Mouse (Mus musculus) kidney, adult 8-10 months (tissue): ENCODE results near the gene Atp13a2.
A peak's percentile ranks its signal among the peaks of the same experiment; 100 is the strongest.

ENCODE experiments used
- DNase-seq, 2 experiments: peaks; one replicate each; pipeline ENCODE4 v3.0.0; 2022

The Atp13a2 gene

DNA sequence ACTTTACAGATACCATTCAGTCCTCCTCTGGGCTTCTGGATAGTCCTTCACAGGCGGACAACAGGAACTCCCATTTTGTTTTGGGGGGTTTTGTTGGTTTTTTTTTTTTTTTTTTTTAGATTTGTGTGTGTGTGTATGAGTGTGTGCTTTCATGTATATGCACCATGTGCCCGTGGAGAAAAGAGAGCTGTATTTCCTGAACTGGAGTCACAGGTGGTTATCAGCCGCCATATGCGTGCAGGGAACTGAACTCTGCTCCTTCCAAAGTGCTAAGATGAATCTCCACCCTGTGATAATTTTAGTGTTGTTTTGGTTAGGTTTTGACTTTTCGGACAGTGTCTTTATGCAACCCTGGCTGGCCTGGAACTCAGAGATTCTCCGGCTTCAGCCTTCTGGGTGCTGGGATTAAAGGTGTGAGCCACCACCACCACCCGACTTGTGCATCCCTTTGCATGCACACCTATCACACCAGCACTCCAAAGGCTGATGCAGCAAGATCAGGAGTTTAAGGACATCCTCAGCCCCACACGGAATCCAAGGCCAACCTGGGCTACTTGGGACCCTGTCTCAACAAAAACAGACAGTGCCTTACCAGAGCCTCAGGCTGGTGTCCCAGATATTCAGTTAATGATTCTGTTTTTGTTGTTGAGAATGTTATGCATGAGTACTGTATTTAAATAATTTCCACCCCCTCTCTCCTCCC is 24.3 kb upstream of the Atp13a2 start:
- DNase-seq, result peak in 1 of 2 experiments; percentile 30

DNA sequence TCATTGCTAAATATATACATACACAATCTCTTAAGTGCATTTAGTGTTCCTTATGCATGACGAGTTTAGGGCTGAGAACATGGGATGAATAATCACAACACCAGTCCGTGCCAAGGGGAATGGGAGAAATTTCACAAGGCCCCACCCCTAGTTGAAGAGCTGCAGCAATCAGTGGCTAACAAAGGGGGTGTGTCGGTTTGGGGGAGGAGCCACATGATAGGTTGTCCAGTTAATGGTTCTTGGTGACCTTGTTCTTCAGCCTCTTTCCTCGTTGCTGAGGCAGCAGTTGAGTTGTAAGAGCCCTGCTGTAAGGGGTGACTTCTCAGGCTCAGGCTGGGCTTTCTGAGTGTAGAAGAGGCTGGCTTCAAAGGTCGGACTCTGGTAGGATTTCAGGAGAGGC is 23.7 kb upstream of the Atp13a2 start:
- peak; percentile 95 to 97 for DNase-seq

DNA sequence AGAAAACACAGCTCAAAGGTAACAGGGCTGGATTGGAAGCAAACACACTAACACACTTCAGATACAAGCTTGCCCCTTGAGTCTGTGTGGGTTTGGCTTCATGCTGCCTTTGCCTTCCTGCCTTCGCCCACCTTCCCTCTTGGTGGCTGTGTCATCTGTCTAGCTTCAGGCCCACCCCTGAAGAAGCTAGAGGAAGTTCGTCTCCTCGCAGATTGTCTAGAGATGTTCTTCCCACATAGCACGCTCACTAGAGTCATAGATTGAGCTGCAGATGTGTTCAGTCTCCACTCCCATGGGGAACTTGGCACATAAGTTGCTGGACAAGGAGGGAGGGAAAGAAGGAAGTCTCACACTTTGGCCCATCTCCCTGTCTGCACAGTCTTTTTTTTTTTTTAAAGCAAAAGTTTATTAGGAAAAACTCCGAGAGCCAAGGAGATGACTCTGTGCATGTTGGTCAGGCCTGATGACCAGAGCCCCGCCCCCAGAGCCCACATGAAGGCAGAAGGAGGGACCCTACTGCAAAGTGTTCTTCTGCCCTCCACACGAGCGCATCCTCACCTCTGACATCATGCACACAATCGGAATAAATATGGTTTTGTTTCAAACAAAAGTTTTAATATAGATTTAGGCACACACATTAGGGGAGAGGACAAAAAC is 22.6 kb upstream of the Atp13a2 start:
- no peak for DNase-seq

DNA sequence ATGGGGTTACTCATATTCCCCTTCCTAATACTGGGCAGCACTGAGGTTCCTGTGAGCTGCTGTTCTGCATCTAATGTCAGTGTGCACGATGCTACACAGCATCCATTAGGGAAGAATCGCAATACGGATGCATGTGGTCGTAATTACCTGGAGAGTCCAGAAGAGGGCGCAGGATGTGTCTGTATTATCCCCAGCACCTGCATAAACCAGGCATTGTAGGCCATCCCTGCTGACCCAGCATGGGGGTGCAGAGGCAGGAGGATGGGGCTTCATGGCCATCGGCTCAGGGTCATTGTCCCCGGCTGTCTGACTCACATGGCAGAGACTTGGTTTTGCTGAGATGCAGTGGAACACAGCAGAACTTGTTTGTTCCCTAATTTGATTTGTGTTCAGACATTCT is 22.1 kb upstream of the Atp13a2 start:
- peak; percentile 69 to 81 for DNase-seq

DNA sequence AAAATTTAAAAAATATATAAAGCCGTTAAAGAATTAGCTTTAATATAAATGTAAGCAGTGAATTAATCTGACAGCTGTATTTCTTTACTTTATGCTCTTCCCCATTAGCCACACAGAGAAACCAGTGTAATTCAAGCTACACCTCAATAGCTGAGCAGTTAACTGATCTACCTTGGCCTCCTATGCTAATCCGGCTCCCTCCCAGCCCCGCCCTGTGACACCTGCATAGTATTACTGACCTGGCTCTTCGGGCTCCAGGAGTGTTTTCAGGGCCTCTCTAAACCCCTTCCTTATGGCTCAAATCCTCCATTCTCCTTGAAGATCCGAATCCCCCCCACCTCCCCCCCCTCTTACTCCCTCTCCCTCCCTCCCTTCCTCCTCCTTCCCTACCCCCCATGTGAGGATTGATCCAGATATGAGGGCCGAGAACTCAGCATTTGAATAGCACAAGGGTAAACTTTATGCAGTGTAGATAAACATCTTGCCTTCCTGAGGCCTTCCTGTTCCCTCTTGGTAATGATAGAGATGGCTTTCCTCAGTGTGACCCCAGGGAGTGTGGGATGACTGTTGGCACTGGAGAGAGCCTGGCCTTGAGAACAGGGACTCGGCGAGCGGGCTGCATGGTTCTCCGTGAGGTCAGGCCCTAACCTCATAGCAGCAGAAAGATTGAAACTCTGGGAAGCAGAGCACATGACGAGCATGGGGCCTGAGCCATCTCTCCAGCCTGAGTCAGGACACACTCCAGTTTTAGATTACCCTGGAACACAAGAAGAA is 19.1 kb upstream of the Atp13a2 start:
- DNase-seq, result no peak

DNA sequence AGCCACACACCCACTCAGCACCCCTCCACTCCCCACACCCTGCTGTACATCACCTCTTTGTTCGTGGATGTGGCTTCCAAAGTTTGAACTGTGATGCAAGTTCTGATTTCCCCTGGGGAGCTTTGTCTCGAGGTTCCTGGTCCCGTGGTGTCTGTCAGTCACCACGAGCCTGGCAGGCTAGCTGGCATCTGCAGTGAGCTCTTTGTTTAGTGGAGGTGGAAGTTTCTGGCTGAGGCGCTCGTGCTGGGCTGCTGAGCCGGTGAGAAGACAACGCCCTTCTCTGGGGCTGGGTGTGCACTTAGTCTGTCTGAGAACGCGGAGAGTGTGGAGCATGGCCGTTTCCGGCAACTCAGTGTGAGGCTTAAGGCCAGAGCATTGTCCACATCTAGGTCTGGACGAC is 15.0 kb upstream of the Atp13a2 start:
- no peak for DNase-seq

DNA sequence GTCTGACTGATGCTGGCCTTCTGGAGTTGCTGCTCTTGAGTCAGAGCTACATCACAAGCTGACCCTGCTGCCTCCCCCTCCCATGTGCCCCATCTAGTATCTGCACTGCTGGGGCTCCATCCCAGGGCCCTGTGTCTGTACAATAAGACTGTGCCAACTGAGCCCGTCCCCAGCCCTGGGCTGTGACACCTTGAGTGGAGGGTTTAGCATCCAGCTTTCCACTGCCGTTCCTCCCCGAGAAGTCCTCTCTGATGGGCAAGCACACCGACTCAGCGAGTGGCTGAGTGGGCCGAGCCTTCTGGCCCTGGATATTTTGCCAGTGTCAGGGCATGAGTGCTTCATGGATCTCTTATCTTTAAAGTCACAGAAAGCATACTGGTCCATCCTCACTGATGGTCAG is 12.3 kb upstream of the Atp13a2 start:
- no peak for DNase-seq

DNA sequence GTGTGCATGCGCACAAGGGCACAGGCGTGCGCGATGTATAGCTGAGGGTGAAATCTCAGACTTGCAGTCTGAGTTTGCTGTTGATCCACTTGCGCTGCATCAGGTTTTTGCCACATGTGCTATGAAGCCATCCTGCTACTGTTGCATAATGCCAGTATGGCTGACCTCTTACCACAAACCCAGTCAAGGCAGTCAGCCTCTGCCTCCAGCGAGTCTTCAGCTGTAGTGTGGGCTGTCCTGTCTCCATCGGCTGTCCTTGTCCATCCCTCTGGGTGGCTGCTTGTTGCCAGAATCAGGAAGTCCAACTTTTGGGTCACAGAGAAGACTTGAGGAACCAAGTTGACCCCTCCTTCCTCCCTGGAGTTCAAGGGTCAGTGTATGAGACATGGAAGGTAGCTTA is 11.3 kb upstream of the Atp13a2 start:
- no peak for DNase-seq

DNA sequence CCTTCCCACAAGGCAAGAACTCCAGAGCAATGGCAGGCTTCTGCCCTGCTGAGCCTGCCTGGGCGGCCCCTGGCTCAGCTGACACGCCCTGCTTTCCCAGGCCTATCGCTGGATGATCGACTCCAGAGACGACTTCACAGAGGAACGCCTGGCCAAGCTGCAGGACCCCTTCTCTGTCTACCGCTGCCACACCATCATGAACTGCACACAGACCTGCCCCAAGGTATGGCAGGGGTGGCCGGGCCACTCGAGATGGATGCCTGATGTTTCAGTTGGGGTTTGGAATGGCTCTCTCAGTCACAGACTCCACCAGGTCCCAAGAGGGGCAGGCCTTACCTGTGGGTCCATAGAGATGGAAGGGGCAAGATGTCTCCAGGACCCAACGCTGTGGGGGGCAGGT is 9.4 kb upstream of the Atp13a2 start:
- no peak for DNase-seq

DNA sequence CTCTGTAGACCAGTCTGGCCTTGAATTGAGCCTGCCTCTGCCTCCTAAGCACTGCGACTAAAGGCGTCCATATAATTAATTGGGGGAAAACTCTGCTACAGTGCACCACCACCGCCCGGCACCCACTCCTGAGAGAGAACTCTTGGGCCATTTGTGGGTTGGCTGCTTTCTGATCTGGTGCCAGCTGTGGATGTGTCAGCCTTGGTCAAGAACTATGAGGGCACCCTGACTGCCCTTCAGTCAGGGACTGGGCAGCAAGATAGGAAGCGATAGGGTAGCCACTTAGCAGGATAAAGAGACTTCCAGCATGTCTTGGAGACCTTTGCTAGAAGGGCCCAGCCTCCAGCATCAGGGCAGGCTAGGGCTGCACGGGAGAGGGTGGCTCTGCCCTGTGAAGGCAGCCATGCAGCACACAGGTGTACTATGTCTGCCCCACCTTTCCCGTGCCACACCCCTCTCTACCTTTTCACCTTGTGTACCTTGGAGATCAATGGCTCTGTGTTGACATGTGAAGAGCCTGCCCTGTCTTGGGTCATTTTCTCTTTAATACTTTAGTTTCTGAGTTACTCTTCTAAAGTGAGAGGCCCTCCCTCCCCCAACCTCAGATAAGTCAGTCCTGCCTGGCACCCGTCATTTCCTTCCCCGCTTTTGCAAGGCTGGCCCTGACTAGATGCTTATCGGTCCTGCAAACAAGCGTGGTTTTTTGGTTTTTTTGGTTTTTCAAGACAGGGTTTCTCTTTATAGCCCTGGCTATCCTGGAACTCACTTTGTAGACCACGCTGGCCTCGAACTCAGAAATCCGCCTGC is 8.6 kb upstream of the Atp13a2 start:
- DNase-seq, result no peak

DNA sequence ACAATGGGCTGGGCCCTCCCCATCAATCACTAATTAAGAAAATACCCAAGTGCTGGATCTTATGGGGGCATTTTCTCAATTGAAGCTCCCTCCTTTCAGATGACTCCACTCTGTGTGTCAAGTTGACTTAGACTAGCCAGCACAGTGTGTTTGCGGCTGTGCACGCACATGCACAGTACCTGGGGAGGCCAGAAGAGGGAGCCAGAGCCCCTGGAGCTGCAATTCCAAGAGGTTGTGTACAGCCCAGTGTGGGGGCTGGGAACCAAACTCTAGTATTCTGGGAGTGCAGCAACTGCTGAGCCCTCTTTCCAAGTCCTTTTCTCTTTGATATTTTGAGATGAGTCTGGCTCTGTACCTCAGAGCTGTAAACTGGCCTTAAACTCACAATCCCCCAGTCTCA is 5.1 kb upstream of the Atp13a2 start:
- no peak for DNase-seq

DNA sequence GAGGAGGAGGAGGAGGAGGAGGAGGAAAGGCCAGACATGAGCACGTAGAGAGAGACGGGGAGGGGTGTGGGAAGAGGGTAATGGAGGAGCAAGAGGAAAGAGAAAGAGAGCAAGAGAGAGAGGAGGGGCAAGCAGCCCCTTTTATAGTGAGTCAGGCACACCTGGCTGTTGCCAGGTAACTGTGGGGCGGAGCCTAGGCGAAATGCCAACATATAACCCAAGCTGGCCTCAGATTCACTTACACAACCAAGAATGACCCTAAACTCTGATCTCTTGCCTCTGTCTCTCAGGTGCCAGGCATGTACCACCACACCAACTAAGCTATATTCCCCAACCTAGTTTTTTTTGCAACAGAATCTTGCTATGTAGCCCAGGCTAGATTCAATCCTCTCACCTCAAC is 3.9 kb upstream of the Atp13a2 start:
- peak in 1 of 2 experiments; percentile 36 for DNase-seq

DNA sequence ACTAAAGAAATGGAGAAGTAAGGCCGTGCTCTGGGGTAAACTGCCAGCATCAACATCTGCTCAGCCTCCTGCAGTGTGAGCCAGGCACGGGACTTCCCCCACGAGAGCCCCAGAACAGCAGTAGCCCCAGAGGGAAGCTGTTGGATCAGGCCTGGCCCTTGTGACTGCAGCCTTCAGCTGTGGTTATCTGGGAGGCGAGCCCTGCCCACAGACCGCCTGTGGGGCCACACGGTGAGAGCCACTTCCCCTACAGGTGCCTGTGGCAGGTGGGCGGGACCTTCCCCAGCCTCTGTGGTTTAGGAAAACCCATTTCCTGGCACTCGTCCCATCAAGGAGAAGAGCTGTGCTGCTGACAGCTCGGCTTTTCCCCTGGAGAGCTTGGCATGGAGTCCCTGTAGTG is 3.2 kb upstream of the Atp13a2 start:
- peak in 1 of 2 experiments; percentile 30 for DNase-seq

DNA sequence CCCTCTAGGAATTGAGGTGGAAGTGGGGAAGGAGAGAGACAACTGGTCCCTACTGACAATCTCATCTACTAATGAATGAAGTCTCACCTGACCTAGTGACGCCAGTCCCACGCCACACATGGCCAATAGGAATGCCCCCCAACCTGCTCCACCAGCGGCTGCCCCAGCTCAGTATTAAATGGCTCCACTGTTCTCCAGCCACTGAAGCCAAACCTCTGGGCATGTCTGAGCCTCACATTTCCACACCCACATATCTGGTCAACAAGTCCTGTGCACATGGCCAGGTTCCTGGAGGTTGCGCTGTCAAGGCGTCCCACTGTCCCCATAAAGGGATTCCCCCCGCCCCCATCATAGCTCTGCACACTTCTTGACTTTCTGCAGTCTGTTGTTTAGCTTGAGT is 2.1 kb upstream of the Atp13a2 start:
- no peak for DNase-seq

DNA sequence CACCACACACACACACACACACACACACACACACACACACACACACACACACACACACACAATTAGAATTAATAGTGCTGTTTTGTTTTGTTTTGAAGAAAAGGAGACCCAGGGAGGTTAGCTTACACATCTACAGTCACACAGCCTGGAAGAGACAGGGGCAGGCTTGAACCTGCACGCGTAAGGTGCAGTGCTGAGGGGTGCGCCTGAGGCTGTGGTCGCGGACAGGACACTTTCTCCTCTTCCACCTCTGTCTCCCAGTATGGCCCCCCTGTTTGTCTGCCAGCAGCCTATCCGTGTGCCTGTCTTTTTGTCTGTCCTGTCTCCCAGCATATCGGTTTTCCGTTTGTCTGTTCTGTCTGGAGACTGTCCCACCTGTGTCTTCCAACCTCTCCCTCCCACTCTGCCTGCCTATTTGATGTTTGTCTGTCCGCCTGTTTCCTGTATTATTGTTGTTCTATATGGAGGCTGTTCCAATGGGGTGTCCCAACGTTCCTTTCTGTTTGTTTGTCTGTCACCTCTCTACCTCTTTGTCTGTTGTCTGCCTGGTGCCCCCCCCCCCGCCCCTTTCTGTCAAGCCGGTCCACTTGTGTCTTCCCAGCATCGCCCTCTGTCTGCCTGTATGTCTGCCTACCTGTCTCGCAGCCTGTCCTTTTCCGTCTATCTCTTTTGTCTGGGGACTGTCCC is 506 bp upstream of the Atp13a2 start:
- DNase-seq, result no peak

DNA sequence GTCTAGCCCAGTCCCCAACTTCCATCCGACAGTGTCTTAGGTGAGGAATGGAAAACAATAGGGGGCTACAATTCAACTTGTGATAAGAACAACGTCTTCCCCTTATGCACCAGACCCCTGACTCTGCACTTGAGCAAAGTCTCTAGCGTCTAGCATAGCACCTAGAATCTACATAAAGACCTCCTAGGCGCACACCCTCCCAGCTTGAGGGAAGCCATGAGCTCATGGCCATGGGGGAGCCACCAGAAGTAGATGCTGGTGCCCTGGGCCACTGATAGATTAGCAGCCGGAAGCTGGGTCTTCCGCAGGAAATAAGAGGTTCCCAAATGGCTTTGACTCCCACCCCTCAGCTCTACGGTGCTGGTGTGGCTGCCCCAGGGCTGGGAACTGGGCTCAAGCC is 803 bp downstream of the Atp13a2 start:
- DNase-seq, result no peak

DNA sequence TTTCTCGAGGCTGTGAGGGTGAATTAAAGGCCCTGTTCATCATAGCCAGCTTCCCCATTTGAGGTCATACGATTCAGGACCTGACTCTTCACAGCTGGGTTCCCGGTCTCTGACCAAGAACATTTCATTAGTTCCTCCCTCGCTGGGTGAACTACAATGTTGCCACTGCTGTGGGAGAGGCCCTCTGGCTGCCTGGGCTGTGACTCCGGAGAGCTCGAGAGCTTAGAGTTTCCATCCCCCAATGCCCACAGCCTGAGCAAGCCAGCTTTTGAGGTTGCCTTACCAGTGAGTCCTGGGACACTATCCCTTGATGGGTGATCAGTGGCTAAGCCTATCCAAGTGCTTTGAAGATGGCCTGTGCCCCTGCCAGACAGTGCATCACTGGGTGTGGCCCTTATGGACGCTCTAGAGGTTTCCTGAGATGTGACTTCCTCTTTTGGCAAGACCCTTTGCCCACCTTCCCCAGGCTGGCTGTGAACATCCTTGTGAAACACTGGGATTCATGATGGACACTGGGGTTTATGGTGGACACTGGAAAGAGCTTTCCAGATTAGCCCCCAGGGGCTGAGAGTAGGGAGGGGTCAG is 2.1 kb downstream of the Atp13a2 start:
- DNase-seq, result no peak

DNA sequence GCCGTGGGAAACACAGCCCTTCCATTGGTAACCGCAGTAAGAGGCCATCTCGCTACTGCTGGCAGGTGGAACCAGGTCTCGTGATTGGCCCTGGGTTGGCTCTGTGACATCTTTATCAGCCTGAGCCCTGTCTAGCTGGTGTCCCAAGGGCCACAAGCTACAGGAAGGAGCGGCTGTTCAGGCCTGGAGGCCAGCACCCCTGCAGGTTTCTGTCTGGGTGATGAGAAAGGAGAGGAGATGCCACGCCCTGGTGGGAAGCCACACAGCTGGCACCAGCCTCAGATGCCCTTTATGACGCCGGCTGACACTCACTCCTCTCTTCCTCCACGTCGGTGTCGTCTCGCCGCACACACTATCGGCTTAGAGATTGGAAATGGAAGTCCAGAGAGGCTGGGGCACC is 2.8 kb downstream of the Atp13a2 start:
- no peak for DNase-seq

DNA sequence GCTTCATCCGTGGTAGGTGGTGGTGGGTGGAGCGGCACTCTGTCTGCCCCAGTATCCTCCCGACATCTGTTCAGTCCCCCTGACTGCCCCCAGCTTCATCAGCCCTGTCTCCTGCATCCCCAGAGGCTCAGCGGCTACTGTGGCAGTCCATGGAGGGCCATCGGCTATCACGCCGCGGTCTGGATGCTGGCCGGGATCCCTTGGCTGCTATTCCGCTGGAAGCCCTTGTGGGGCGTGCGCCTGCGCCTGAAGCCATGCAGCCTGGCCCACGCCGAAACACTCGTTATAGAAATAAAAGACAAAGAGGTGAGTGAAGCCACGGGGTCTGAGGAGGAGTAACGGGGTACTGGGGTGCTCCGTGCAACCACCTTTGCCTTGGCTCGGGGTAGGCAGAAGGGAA is 5.5 kb downstream of the Atp13a2 start:
- DNase-seq, result no peak

DNA sequence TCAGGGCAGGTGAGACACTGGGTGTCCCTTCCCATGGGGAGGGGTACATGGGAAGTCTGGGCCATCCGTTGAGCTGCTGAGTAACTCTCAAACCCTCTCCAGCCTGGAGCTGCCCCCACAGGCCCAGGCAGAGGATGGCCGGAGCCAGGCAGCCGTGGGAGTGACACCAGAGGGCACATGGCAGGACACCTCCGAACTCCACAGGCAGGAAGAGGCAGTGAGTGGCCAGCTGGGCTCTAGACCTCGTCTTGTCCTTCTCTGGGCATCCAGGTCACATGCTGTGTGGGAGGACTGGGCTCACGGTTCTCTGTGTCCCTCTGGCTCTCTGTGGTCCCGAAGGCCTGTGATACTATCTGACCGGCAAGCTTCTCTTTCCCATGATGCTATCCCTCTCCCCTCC is 7.2 kb downstream of the Atp13a2 start:
- DNase-seq, result no peak

DNA sequence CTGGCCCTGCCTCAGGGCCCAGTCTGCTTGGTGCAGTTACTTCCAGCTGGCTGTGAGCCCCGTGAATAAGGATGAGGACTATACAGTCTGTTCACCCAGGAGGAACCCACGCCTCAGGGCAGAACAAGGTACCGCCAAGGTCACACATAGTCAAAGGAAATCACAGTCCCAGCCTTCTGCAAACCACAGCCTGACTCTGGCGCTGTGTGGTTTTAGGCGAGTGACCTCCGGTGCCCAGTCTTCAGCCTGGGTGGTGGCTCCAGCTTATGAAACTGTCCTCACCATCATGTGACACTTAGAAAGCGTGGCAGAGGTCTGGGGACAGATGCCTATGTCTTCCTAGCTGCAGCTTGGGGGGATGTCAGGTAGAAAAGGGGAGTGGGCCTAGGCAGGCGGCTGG is 9.1 kb downstream of the Atp13a2 start:
- DNase-seq, result no peak

DNA sequence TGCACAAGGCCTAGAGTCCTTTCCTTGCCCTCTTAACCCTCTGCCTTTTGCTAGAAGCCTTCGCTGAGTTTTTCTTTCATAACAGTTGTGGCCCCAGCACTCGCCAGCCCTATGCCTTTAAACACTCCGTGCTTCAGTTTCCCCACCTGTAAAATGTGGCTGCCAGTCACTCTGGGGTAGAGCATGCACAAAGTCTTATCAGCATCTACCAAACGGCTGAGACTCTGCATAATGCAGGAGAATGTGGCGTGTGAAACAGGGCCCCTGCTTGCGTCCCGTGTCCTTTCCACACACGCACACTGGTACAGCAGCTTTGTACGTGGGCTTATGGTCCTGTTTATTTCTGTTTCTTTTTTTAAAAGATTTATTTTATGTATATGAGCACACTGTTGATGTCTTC is 10.1 kb downstream of the Atp13a2 start:
- no peak for DNase-seq
